Mouse (Mus musculus): Measurements from ENCODE around the gene Lipe.

DNA sequence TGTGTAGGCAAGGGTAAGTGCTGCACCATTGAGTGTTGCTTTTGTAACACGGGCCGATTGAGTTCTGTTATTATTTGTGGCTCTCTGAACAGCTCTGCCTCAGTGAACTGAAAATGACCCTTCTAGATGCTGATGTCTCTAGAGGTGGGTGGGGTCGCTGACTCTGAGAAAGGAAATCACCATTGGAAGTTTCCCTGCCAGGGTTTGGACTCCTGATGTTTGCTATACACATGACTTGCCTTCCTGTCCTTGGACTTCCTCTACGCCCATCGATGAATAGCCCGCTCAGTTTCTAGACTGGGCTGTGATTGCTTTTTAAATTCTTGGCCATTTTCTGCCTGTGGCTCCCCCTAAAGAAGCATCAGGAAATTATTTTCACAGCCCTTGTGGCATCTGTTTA is 37.7 kb upstream of the Lipe start:
- TF ChIP-seq CTCF (IDR thresholded peaks at IDR 0.05; ENCODE audit: control insufficient read depth, insufficient read depth, insufficient replicate concordance, low read depth, low read length) (no peak), POLR2A (IDR thresholded peaks at IDR 0.05; ENCODE audit: control insufficient read depth, low read depth, low read length) (no peak)
